Mouse (Mus musculus): Measurements from ENCODE around the gene Mknk2. TPM values are rescaled to one million over a fixed set of nuclear protein-coding genes. Genes with fewer than 3 reads are reported as not detected.

Gene Mknk2
- polyA plus RNA-seq, 1 experiment from 2014 or later: 124 TPM

DNA sequence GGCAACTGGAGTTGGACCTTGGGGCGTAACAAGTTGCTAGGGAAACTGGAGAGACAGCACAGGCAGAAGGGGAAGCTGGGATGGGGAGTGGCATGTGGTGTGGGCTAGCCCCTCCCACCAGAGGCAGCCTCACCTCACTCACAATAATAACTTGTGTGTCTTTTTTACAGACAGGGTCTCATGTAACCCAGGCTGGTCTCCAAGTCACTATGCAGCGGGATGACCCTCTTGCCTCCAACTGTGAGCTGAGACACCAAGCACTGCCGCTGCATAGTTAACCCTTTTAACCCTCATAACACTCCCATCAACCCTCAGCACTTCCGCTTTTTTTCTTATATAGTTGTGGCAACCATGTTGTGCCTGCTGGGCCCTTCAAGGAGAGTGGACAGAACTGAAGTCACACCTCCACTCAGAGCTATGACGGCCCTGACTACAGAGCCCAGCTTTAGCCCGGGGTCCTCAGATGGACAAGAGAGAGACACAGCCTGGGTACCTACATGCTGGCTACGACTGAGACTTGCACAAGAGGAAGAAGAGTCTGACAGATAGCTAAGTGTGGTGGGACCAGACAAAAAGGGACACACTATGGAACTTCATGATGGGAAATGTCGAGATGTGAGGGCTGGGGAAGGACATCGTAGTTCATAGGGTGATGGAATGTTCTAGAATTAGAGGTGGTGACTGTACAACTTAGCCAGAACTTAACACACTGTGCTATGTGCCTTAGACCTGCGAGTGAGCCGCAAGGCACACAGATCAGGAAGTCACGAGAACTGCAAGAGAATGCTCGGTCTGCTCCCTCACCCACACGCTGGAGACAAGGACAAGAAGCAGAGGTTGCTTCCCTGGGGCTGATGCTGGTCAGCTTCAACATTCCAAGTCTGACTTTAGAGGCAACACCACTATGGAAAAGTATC, 14.6 kb upstream of the Mknk2 start:
- POLR2A ChIA-PET: no interaction called here
- CTCF ChIA-PET: interaction anchor here (0.8 kb wide), 1 partner anchor 11 kb away, joined by 3 read pairs; no protein-coding TSS in a partner anchor

DNA sequence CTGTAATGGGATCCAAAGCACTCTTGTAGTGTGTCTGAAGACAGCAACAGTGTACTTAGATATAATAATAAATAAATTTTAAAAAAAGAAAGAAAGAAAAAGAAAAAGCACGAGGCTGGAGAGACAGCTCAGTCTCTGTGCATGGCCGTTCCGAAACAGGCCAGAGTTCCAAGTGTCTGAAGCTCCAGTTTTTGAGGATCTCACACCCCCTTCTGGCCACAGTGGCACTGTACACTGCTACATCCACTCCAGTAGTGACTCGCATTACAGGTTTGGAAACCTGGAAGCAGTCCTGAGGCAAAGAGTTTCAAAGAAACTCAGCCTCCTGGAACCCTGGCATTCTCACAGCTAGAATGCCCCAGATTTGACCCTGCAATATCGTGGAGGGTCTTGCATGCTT, 9.9 kb upstream of the Mknk2 start:
- no peak for TF ChIP-seq CTCF (IDR thresholded peaks at IDR 0.05)
- H3K27me3 ChIP-seq: no peaks in the 10 kb centered on the region
- ChIA-PET CTCF (interaction anchor here (0.8 to 1.8 kb wide), 11 partner anchors 9 to 126 kb away, joined by 3 to 15 read pairs (median 6); partner anchors contain the start of genes Btbd2, Mknk2 and Rexo1), POLR2A (interaction anchor here (1.1 kb wide), 1 partner anchor 110 kb away, joined by 3 read pairs; no protein-coding TSS in a partner anchor)
- in situ Hi-C loops (cut with MboI; ENCODE audit: low pct_unique_long_range_greater_than_20kb): loop anchor here (5.0 to 25.0 kb wide), 2 partner anchors 111 to 251 kb away; partner anchors contain the start of genes Klf16 and Tcf3
- DNase-seq (ENCODE audit: low read depth, low spot score) (no peak), ATAC-seq (no peak)

More for the DNA sequence above, 14.6 kb upstream of the Mknk2 start:
- no peaks in the 10 kb centered on the region for H3K27me3 ChIP-seq
- ATAC-seq (no peak), DNase-seq (ENCODE audit: low read depth, low spot score) (no peak)
- in situ Hi-C loops (cut with MboI; ENCODE audit: low pct_unique_long_range_greater_than_20kb): loop anchor here (25.0 kb wide), 1 partner anchor 255 kb away; the partner anchor contains the start of gene Tcf3
- no peak for TF ChIP-seq CTCF (IDR thresholded peaks at IDR 0.05)

DNA sequence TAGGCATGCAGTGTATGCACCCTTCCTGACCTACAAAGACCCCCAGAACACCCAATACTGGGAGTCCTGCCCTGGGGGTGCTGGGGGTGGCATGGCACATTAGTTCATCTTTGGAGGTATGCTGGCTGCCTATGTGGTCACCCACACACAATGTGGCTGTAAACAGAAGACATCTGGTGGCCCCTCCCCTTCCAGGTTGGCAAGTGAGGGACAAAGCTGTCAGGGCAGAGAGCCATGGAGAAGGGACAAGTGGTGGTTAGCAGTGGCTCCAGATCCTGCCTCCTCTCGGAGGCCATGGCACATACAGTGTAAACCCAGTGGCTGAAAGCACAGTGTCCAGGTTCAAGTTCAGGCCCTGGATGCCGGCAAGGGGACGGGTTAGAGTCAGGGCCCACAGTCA, 8.7 kb upstream of the Mknk2 start:
- in situ Hi-C loops (cut with MboI; ENCODE audit: low pct_unique_long_range_greater_than_20kb): loop anchor here (5.0 to 25.0 kb wide), 2 partner anchors 109 to 249 kb away; partner anchors contain the start of genes Klf16 and Tcf3
- no peaks in the 10 kb centered on the region for H3K27me3 ChIP-seq
- DNase-seq (ENCODE audit: low read depth, low spot score) (no peak), ATAC-seq (no peak)
- TF ChIP-seq CTCF (IDR thresholded peaks at IDR 0.05): no peak
- POLR2A ChIA-PET: no interaction called here
- CTCF ChIA-PET: no interaction called here

DNA sequence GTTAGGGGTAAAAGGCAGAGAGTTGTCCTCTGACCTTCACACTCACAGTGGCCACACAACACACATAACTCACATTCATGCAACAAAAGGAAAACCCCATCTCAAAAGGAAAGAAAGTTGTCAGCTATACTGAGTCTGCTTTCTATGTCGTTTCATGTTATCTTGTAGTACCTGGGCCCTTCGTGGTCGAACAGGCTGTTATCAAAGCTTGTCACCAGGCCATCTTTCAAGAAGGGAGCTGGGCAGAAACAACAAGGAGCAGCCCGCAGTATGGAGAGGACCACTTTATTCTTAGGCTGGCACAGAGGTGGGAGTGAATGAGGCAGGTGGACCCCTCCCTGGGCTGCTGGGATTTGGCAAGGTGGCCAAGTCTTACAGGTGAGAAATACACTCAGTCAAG, 7.1 kb upstream of the Mknk2 start:
- in situ Hi-C loops (cut with MboI; ENCODE audit: low pct_unique_long_range_greater_than_20kb): loop anchor here (5.0 to 25.0 kb wide), 2 partner anchors 108 to 248 kb away; partner anchors contain the start of genes Klf16 and Tcf3
- no peak for ATAC-seq
- POLR2A ChIA-PET: no interaction called here
- H3K27me3 ChIP-seq: no peaks in the 10 kb centered on the region
- no peak for DNase-seq (ENCODE audit: low read depth, low spot score)
- CTCF ChIA-PET: interaction anchor here (1.1 to 2.6 kb wide), 5 partner anchors 14 to 119 kb away, joined by 4 to 12 read pairs (median 7); no protein-coding TSS in a partner anchor
- TF ChIP-seq CTCF (IDR thresholded peaks at IDR 0.05): no peak

DNA sequence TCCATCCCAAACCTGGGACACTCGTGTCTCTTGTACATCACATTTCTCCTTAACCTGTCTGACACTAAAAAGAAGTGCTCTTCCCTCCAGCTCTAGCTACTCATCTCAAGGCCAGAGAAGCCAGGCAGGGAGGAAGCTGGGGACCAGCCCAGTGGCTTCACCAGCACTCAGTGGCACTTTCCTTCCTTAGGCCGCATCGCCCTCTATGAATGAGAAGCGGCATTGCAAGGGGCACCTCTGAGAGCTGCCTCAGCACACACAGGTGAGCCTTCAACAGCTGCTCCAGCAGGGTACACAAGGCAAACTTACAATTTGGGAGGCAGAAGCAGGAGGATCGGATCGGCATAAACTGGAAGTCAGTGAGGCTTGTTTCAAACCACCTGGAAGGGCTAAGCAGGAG, 6.3 kb upstream of the Mknk2 start:
- no peak for TF ChIP-seq CTCF (IDR thresholded peaks at IDR 0.05)
- in situ Hi-C loops (cut with MboI; ENCODE audit: low pct_unique_long_range_greater_than_20kb): loop anchor here (25.0 kb wide), 1 partner anchor 247 kb away; the partner anchor contains the start of gene Tcf3
- CTCF ChIA-PET: interaction anchor here (1.1 to 2.6 kb wide), 8 partner anchors 15 to 118 kb away, joined by 3 to 12 read pairs (median 6); no protein-coding TSS in a partner anchor
- no peaks in the 10 kb centered on the region for H3K27me3 ChIP-seq
- POLR2A ChIA-PET: no interaction called here
- ATAC-seq (no peak), DNase-seq (ENCODE audit: low read depth, low spot score) (no peak)

DNA sequence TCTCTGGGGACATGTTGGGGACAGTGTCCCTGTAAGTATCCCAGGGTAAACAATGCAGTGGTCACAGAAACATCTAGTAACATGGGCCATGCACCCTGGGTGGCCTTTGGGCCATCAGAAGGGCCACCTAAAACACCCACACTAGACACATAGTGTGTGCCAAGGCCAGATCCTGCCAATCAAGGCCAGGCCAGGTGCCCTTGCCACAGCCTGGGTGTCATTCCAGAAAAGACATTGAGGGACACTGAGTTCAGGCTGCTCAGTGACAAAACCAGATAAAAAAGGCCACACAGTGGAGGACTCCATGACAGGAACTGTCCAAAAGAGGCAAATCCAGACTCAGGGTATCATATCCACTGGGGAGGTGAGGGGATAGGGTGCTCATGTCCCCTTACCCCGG, 5.7 kb upstream of the Mknk2 start:
- ChIA-PET CTCF (interaction anchor here (1.1 to 2.6 kb wide), 8 partner anchors 15 to 118 kb away, joined by 3 to 12 read pairs (median 6); no protein-coding TSS in a partner anchor), POLR2A (no interaction called here)
- ATAC-seq (no peak), DNase-seq (ENCODE audit: low read depth, low spot score) (no peak)
- in situ Hi-C loops (cut with MboI; ENCODE audit: low pct_unique_long_range_greater_than_20kb): loop anchor here (25.0 kb wide), 1 partner anchor 246 kb away; the partner anchor contains the start of gene Tcf3
- no peaks in the 10 kb centered on the region for H3K27me3 ChIP-seq
- TF ChIP-seq CTCF (IDR thresholded peaks at IDR 0.05): no peak

DNA sequence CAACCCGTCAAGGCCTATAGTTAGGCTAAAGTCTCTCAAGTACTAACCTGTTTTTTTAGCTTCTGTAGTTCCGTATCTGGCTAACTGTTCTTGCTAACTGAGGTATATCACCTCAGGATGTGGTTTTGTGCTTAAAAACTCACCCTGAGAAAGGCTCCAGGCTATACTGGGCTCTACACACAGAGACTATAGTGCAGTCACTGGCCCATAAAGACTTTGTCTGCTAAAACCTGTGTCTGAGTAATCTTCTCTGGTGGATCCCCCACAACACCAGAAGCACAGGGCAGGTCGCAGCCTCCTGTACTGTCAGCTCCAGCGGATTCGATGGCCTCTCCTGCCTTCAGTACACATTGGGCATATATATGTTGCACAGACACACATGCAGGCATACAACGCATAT, 4.1 kb upstream of the Mknk2 start:
- no peak for TF ChIP-seq CTCF (IDR thresholded peaks at IDR 0.05)
- no peak for ATAC-seq
- DNase-seq (ENCODE audit: low read depth, low spot score): no peak
- CTCF ChIA-PET: interaction anchor here (1.2 to 1.3 kb wide), 2 partner anchors 10 to 21 kb away, joined by 3 read pairs; no protein-coding TSS in a partner anchor
- in situ Hi-C loops (cut with MboI; ENCODE audit: low pct_unique_long_range_greater_than_20kb): loop anchor here (25.0 kb wide), 1 partner anchor 245 kb away; the partner anchor contains the start of gene Tcf3
- POLR2A ChIA-PET: no interaction called here
- H3K27me3 ChIP-seq: no peaks in the 10 kb centered on the region

- DNase-seq (ENCODE audit: low read depth, low spot score) (no peak), ATAC-seq (no peak)
- TF ChIP-seq CTCF (IDR thresholded peaks at IDR 0.05): no peak
- POLR2A ChIA-PET: interaction anchor here (7.4 kb wide), 1 partner anchor 15 kb away, joined by 78 read pairs; no protein-coding TSS in a partner anchor
- CTCF ChIA-PET: interaction anchor here (0.8 kb wide), 1 partner anchor 20 kb away, joined by 3 read pairs; no protein-coding TSS in a partner anchor
- in situ Hi-C loops (cut with MboI; ENCODE audit: low pct_unique_long_range_greater_than_20kb): loop anchor here (25.0 kb wide), 1 partner anchor 243 kb away; the partner anchor contains the start of gene Tcf3
- no peaks in the 10 kb centered on the region for H3K27me3 ChIP-seq
Observed at GRCm38 (mm10) chr10:80680260-80680696, 2.4 kb upstream of the Mknk2 start.

GRCm38 (mm10) chr10:80679556-80680259, 1.8 kb upstream of the Mknk2 start:
- TF ChIP-seq CTCF (IDR thresholded peaks at IDR 0.05): no peak
- in situ Hi-C loops (cut with MboI; ENCODE audit: low pct_unique_long_range_greater_than_20kb): loop anchor here (25.0 kb wide), 1 partner anchor 242 kb away; the partner anchor contains the start of gene Tcf3
- DNase-seq (ENCODE audit: low read depth, low spot score): no peak
- ChIA-PET CTCF (interaction anchor here (0.8 kb wide), 1 partner anchor 19 kb away, joined by 3 read pairs; no protein-coding TSS in a partner anchor), POLR2A (interaction anchor here (1.7 to 7.4 kb wide), 2 partner anchors 14 to 26 kb away, joined by 3 to 78 read pairs; no protein-coding TSS in a partner anchor)
- no peak for ATAC-seq
- H3K27me3 ChIP-seq: no peaks in the 10 kb centered on the region
